Mouse (Mus musculus): ENCODE results near the gene Adssl1. TPM values are rescaled to one million over a fixed set of nuclear protein-coding genes. Genes with fewer than 3 reads are reported as not detected.

Adssl1 gene
- polyA plus RNA-seq, 1 experiment, result 14.2 TPM

DNA sequence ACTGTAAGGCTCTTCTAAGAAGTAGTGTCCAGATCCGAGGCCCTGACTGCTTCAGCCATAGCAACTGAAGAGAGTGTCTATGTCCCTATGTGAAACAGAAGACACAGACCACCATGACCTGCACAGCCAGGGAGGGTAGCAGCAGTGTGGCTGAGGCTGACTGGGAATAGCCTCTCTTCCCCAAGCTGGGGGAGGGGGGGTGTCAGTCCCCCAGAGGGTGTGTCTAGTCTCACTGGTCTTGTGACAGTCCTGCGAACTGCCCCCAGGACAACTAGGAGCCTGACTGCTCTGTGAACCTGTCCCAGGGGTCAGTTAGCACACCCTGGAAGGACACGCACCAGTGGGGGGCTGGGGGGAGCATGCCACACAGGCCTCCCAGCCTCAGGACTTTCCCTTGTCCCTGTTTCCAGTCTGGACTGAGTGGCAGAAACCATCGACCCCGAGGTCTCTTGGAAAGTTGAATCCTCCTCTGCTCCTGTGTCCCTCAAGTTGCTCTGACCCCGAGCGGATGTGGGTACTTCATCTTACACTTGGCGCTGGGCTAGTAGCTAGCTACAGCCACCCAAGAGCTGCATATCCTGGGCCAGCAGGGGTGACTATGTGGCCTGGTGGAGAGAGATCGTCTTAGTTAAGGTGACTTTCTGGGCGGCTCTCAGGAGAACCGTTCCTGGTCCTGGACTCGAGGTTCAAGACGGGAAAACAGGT is 712 bp upstream of the Adssl1 start:
- H3K27me3 ChIP-seq (ENCODE audit: control insufficient read depth, insufficient read depth, low read length), result no peaks in the 10 kb centered on the region
- TF ChIP-seq POLR2A (IDR thresholded peaks at IDR 0.05; ENCODE audit: control insufficient read depth, extremely low read depth, insufficient read depth, low read length, poor library complexity) (no peak), CTCF (IDR thresholded peaks at IDR 0.05; ENCODE audit: borderline replicate concordance, control insufficient read depth, extremely low read depth, insufficient read depth, low read length, poor library complexity) (0 out of 2 replicates have a peak, but pooled peaks have one; percentile 17)
- H3K27ac ChIP-seq (ENCODE audit: control insufficient read depth, insufficient read depth, low read length), result peak overlapping the region; percentile 71
- WGBS, result 6% methylated on average over 13 of the region's 13 CpGs
- H3K4me1 ChIP-seq (replicated peaks; ENCODE audit: control insufficient read depth, insufficient read depth, low read length), result peaks cover 43% of the 10 kb centered on the region
- peak; percentile 51 for DNase-seq
- H3K36me3 ChIP-seq (ENCODE audit: control insufficient read depth, insufficient read depth, low read length), result no peaks in the 10 kb centered on the region
- peak overlapping the region; percentile 68 for H3K4me3 ChIP-seq (ENCODE audit: control insufficient read depth, insufficient read depth, low read length)

DNA sequence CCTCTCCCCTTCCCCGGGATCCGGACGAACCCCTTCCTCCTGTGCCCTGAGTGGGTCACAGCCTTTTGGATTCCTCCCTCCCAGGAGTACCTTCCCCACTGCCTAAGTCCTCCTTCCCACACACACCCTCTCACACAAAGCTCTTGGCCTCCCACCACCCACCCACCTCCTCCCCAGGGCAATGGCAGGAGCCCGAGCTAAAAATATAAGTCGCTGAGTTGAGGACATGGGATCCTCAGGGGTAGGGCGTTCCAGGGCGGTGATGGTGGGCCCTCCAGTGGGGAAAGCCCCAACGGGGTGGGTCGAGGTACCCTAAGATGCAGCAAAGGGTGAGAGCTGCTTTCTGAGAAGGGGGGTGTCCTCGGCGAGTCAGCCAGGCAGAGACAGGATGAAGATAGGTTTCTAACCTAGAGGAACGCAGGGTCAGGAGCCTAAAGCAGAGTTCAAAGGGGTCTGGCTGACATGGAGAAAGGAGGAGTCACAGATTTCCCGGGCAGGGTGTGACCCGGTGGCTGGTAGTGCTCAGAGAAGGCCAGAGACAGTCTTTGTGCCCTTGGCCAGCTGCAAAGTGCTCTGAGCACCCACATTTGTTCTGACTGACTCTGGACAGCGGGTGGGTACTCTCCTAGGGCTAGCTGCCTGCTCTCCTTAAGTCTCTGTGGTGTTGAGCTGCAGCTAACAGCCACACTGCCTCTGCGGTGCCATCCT is 663 bp downstream of the Adssl1 start:
- peaks cover 43% of the 10 kb centered on the region for H3K4me1 ChIP-seq (replicated peaks; ENCODE audit: control insufficient read depth, insufficient read depth, low read length)
- DNase-seq, result no peak
- WGBS, result 7% methylated on average over 15 of the region's 16 CpGs
- H3K36me3 ChIP-seq (ENCODE audit: control insufficient read depth, insufficient read depth, low read length), result no peaks in the 10 kb centered on the region
- no peaks in the 10 kb centered on the region for H3K27me3 ChIP-seq (ENCODE audit: control insufficient read depth, insufficient read depth, low read length)
- no peak overlapping the region for H3K27ac ChIP-seq (ENCODE audit: control insufficient read depth, insufficient read depth, low read length)
- TF ChIP-seq CTCF (IDR thresholded peaks at IDR 0.05; ENCODE audit: borderline replicate concordance, control insufficient read depth, extremely low read depth, insufficient read depth, low read length, poor library complexity) (no peak), POLR2A (IDR thresholded peaks at IDR 0.05; ENCODE audit: control insufficient read depth, extremely low read depth, insufficient read depth, low read length, poor library complexity) (no peak)
- peak overlapping the region; percentile 68 for H3K4me3 ChIP-seq (ENCODE audit: control insufficient read depth, insufficient read depth, low read length)

DNA sequence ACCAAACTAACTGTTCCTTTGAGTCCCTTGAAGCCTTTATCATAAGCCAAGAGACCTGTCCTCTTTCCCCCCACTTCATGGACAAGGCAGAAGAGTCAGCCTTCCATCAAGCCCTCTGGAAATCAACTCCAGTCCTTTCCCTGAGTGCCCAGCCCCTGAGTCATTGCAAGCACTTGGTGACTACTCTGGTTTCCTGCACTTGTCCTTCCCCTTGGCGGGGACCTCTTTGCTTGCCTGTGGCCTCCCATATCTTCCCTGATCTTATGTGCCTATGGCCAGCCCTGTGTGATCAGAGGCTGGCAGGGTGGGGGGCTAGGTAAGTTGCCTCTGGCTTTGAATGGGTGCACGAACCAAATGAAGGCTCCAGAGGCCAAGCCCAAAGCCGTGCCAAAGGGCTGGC is 2.1 kb downstream of the Adssl1 start:
- H3K27me3 ChIP-seq (ENCODE audit: control insufficient read depth, insufficient read depth, low read length), result no peaks in the 10 kb centered on the region
- 95% methylated on average over 3 of the region's 3 CpGs for WGBS
- no peak overlapping the region for H3K27ac ChIP-seq (ENCODE audit: control insufficient read depth, insufficient read depth, low read length)
- TF ChIP-seq CTCF (IDR thresholded peaks at IDR 0.05; ENCODE audit: borderline replicate concordance, control insufficient read depth, extremely low read depth, insufficient read depth, low read length, poor library complexity) (no peak), POLR2A (IDR thresholded peaks at IDR 0.05; ENCODE audit: control insufficient read depth, extremely low read depth, insufficient read depth, low read length, poor library complexity) (no peak)
- H3K4me3 ChIP-seq (ENCODE audit: control insufficient read depth, insufficient read depth, low read length), result no peak overlapping the region
- H3K36me3 ChIP-seq (ENCODE audit: control insufficient read depth, insufficient read depth, low read length), result no peaks in the 10 kb centered on the region
- peaks cover 46% of the 10 kb centered on the region for H3K4me1 ChIP-seq (replicated peaks; ENCODE audit: control insufficient read depth, insufficient read depth, low read length)
- no peak for DNase-seq

DNA sequence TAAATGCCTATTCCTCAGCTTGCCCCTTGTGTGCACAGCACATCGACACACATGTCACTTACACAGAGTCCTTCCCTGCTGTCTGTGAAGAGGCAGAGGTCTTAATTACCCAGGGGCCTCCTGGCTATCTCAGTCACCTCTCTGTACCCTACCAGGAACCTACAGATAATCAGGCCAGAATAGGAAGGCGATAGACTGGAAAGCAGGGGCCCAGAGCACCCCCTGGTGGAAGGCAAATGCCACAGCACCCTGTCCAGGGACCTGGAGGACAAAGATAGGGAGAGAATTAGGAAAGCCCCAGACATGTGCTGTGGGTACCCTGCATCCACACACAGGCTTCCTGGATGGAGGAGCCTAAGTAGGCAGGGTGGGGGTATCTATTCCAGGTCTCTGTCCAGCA is 3.9 kb downstream of the Adssl1 start:
- peak; percentile 67 for DNase-seq
- no peaks in the 10 kb centered on the region for H3K27me3 ChIP-seq (ENCODE audit: control insufficient read depth, insufficient read depth, low read length)
- H3K4me1 ChIP-seq (replicated peaks; ENCODE audit: control insufficient read depth, insufficient read depth, low read length), result peaks cover 41% of the 10 kb centered on the region
- WGBS, result 26% methylated on average over 2 of the region's 2 CpGs
- H3K4me3 ChIP-seq (ENCODE audit: control insufficient read depth, insufficient read depth, low read length), result no peak overlapping the region
- H3K36me3 ChIP-seq (ENCODE audit: control insufficient read depth, insufficient read depth, low read length), result no peaks in the 10 kb centered on the region
- no peak overlapping the region for H3K27ac ChIP-seq (ENCODE audit: control insufficient read depth, insufficient read depth, low read length)
- TF ChIP-seq POLR2A (IDR thresholded peaks at IDR 0.05; ENCODE audit: control insufficient read depth, extremely low read depth, insufficient read depth, low read length, poor library complexity) (no peak), CTCF (IDR thresholded peaks at IDR 0.05; ENCODE audit: borderline replicate concordance, control insufficient read depth, extremely low read depth, insufficient read depth, low read length, poor library complexity) (peak; percentile 89; the same call in 1 of the 2 replicates)

DNA sequence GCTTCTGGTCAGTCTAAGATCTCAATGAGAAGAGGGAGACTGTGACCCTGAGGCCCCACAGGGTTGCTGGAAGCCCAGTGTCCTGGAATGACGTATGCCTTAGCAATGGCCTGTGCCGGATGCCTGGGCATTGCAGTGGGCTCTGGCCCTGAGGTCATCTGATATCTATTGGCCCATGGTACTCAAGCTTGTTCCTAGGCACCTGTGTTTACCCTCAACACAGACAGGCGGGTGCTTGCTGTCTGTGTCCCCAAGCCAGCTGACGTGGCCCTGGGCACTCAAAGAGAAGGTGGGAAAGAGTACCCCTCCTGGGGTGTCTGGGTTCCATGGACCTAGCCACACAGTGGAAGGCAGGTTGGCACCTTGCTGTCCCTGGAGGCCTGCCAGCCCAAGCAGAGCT is 5.9 kb downstream of the Adssl1 start:
- no peaks in the 10 kb centered on the region for H3K27me3 ChIP-seq (ENCODE audit: control insufficient read depth, insufficient read depth, low read length)
- no peak for DNase-seq
- peaks cover 33% of the 10 kb centered on the region for H3K4me1 ChIP-seq (replicated peaks; ENCODE audit: control insufficient read depth, insufficient read depth, low read length)
- H3K27ac ChIP-seq (ENCODE audit: control insufficient read depth, insufficient read depth, low read length), result no peak overlapping the region
- TF ChIP-seq POLR2A (IDR thresholded peaks at IDR 0.05; ENCODE audit: control insufficient read depth, extremely low read depth, insufficient read depth, low read length, poor library complexity) (no peak), CTCF (IDR thresholded peaks at IDR 0.05; ENCODE audit: borderline replicate concordance, control insufficient read depth, extremely low read depth, insufficient read depth, low read length, poor library complexity) (no peak)
- H3K36me3 ChIP-seq (ENCODE audit: control insufficient read depth, insufficient read depth, low read length), result no peaks in the 10 kb centered on the region
- H3K4me3 ChIP-seq (ENCODE audit: control insufficient read depth, insufficient read depth, low read length), result no peak overlapping the region
- WGBS, result 92% methylated on average over 4 of the region's 4 CpGs

DNA sequence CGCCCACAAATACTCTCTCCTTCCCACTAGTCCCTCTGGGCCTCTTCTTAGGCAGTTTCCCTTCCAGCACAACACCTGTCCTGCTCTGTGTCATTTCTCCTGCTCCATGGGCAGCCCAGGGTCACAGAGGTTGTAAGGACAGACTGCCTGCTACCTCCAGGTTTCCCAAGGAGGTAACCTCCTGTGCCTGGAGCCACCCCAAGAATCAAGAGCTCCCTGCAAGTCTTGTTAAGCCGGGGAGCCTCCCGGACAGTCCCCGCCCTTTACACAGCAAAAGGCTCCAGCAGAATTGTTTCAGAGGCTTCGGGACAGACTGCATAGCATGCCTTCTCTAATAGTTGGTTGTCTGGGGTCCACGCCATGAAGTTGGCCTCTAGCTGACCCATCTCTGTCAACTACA is 6.6 kb downstream of the Adssl1 start:
- no peak overlapping the region for H3K27ac ChIP-seq (ENCODE audit: control insufficient read depth, insufficient read depth, low read length)
- H3K36me3 ChIP-seq (ENCODE audit: control insufficient read depth, insufficient read depth, low read length), result no peaks in the 10 kb centered on the region
- DNase-seq, result no peak
- TF ChIP-seq POLR2A (IDR thresholded peaks at IDR 0.05; ENCODE audit: control insufficient read depth, extremely low read depth, insufficient read depth, low read length, poor library complexity), result no peak
- TF ChIP-seq CTCF (IDR thresholded peaks at IDR 0.05; ENCODE audit: borderline replicate concordance, control insufficient read depth, extremely low read depth, insufficient read depth, low read length, poor library complexity), result no peak
- no peak overlapping the region for H3K4me3 ChIP-seq (ENCODE audit: control insufficient read depth, insufficient read depth, low read length)
- peaks cover 29% of the 10 kb centered on the region for H3K4me1 ChIP-seq (replicated peaks; ENCODE audit: control insufficient read depth, insufficient read depth, low read length)
- no peaks in the 10 kb centered on the region for H3K27me3 ChIP-seq (ENCODE audit: control insufficient read depth, insufficient read depth, low read length)
- 78% methylated on average over 6 of the region's 6 CpGs for WGBS

Data from thymus, adult 2 months (tissue).